Mouse (Mus musculus) liver, adult 2 months (tissue): ENCODE data around the gene Psen2. TPM values are rescaled to one million over a fixed set of nuclear protein-coding genes. Genes with fewer than 3 reads are reported as not detected.

ENCODE experiments used
- DNase-seq: peaks from one replicate; pipeline ENCODE4 v3.0.0-alpha.2; 2011; ENCODE audit warnings: low read depth, low spot score; ENCODE audit errors: extremely low read depth
- H3K27ac ChIP-seq: fragments of 200-500 bp; replicated peaks from 2 replicates; pipeline ENCODE4 v1.5.1; 2012; ENCODE audit warnings: low read depth, mild to moderate bottlenecking, control low read depth, inconsistent platforms, low read length; ENCODE audit not compliant: insufficient read depth
- H3K27me3 ChIP-seq: fragments of 200-500 bp; 2 replicates; pipeline ENCODE4 v1.6.1; 2012; ENCODE audit warnings: mild to moderate bottlenecking, moderate library complexity, low read length, inconsistent platforms; ENCODE audit not compliant: control insufficient read depth, insufficient read depth
- H3K36me3 ChIP-seq: fragments of 200-500 bp; 2 replicates; pipeline ENCODE4 v1.6.1; 2012; ENCODE audit warnings: low read length, inconsistent platforms; ENCODE audit not compliant: control insufficient read depth, insufficient read depth
- H3K4me1 ChIP-seq: fragments of 200-500 bp; 2 replicates; pipeline ENCODE4 v1.6.1; 2011; ENCODE audit warnings: low read length; ENCODE audit not compliant: control insufficient read depth, insufficient read depth
- H3K4me3 ChIP-seq: fragments of 200-500 bp; 2 replicates; pipeline ENCODE4 v1.5.1; 2011; ENCODE audit warnings: low read depth, mild to moderate bottlenecking, control low read depth, low read length, moderate library complexity; ENCODE audit not compliant: insufficient read depth
- H3K79me2 ChIP-seq: fragments of 200-500 bp; 2 replicates; pipeline ENCODE4 v1.6.1; 2012; ENCODE audit warnings: inconsistent platforms, mild to moderate bottlenecking, low read length, moderate library complexity; ENCODE audit not compliant: control insufficient read depth, insufficient read depth
- H3K9ac ChIP-seq: fragments of 200-500 bp; 2 replicates; pipeline ENCODE4 v1.6.1; 2012; ENCODE audit warnings: low read depth, mild to moderate bottlenecking, control low read depth, inconsistent platforms, low read length
- CTCF ChIP-seq: fragments of 200-500 bp; IDR thresholded peaks from 2 replicates; pipeline ENCODE4 v1.5.1; 2011; ENCODE audit warnings: low read depth, low read length, control low read depth
- POLR2A ChIP-seq: fragments of 200-500 bp; IDR thresholded peaks from 2 replicates; pipeline ENCODE4 v1.6.1; 2011; ENCODE audit warnings: low read length, control low read depth; ENCODE audit not compliant: insufficient read depth; ENCODE audit errors: extremely low read depth
- WGBS: fragments of 180-500 bp; shearing (Covaris S2); methylation state at CpG from one replicate; pipeline ENCODE4 v1.1.7; 2018; 5-methylcytosine and 5-hydroxymethylcytosine counted together
- polyA plus RNA-seq: library from polyadenylated mRNA; depleted of rRNA; stranded (reverse); fragments of >200 nt; gene quantifications from 2 replicates; pipeline ENCODE4 v1.2.3, GENCODE M21; 2012
- total RNA-seq: library from RNA; depleted of rRNA; stranded (reverse); fragments of >200 nt; gene quantifications from 2 replicates; pipeline ENCODE4 v1.2.3, GENCODE M21; 2014

The Psen2 gene
- total and polyA plus RNA-seq, 2 experiments = 256 to 711 TPM

DNA sequence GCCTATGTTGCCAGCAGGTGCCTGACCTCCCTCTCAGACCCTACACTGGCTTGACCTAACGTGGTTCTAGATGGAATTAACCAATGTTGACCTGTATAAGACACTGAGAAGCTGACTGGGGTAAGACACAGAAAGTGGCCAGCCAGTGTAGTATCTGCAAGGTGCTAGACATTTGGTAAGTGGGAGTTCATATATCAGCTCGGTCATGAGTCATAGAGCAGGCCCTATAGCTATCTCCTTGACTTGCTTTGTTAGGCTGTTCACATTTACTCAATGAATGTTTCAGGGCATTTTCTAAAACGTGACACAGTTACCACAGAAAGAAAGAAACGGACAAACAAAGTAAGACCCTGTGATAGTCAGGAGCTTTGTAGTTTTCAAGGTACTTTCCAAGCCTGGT lies 27.1 kb upstream of the Psen2 start:
- 91% methylated on average over 4 of the region's 4 CpGs for whole genome bisulfite sequencing
- DNase-seq = no peak
- Histone ChIP-seq H3K36me3 (no peaks in the 10 kb centered on the region), H3K4me1 (no peaks in the 10 kb centered on the region; the same call in none of the 2 replicates), H3K9ac (no peak overlapping the region), H3K4me3 (no peak overlapping the region), H3K27ac (no peak overlapping the region), H3K27me3 (no peaks in the 10 kb centered on the region), H3K79me2 (no peaks in the 10 kb centered on the region)
- TF ChIP-seq POLR2A (no peak), CTCF (no peak)

DNA sequence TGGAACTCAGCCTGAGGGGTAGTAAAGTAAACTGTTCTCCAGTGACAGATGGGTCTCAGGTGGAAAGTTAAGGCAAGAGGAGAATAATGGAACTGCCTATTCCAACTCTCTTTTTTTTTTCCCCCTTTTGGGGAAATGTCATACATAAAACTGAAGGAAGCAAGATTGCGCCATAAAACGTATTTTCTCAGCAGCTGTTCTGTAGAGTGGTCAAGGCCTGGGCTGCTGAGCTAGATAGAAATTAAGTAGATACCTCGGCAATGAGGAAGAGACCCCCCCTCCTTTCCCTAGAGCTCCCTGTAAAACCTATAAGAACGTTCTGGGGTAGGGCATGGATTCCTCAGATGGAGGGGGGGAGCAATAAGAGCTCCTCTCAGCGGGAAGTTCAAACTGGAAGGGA lies 26.6 kb upstream of the Psen2 start:
- TF ChIP-seq POLR2A (no peak), CTCF (no peak)
- no peak for DNase-seq
- WGBS = 75% methylated on average over 5 of the region's 5 CpGs
- Histone ChIP-seq H3K36me3 (no peaks in the 10 kb centered on the region), H3K27me3 (no peaks in the 10 kb centered on the region), H3K27ac (no peak overlapping the region), H3K9ac (no peak overlapping the region), H3K79me2 (no peaks in the 10 kb centered on the region), H3K4me3 (no peak overlapping the region), H3K4me1 (no peaks in the 10 kb centered on the region; the same call in none of the 2 replicates)

DNA sequence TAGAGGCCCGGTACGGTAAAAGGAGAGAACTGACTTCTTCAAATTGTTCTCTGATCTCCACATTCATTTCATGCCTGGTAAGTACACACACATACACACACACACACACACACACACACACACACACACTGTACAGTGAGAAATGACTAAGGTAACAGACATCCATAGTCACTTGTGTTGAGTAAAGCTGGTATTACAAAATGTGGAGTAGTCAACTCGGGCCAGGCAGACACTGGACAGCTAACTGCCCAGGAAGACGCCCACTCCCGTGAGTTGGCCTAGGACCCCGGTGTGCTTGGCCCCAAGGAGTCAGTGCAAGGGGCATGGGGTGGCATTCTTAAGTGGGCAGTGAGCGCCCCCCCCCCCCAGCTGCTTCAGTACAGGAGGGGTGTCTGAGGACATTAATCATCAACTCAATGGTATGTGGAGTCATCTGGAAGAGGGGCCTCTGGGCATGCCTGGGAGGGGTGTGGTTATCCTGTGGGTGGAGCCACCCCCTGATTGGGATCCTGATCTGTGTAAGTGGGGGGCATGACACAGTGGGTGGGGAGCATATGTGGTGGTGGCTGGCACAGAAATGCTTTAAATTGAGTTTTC lies 25.7 kb upstream of the Psen2 start:
- Histone ChIP-seq H3K27ac (no peak overlapping the region), H3K4me3 (no peak overlapping the region), H3K4me1 (no peaks in the 10 kb centered on the region; the same call in none of the 2 replicates), H3K36me3 (no peaks in the 10 kb centered on the region), H3K27me3 (no peaks in the 10 kb centered on the region), H3K79me2 (no peaks in the 10 kb centered on the region), H3K9ac (no peak overlapping the region)
- no peak for DNase-seq
- WGBS = 91% methylated on average over 7 of the region's 7 CpGs
- TF ChIP-seq CTCF = no peak
- no peak for TF ChIP-seq POLR2A

DNA sequence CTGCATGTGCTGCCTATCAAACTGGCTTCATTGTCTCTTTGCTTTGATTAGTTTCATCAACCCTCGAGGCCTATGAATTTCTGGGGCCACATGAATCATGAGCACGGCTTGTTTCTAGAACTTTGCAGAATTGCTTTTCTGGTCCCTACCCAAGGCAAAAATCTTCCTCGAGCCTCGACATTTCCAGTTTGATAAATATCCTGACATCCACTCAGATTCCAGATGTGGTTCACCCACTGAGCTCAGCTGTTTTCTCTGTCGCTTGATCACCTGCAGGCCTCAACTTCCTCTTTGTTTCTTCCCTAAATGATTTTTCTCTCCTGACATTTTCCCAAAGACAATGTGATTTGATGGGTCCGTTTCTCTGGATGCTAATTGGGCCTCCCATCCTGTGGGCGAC lies 25.0 kb upstream of the Psen2 start:
- Histone ChIP-seq H3K79me2 (no peaks in the 10 kb centered on the region), H3K9ac (no peak overlapping the region), H3K27ac (no peak overlapping the region), H3K36me3 (no peaks in the 10 kb centered on the region), H3K27me3 (no peaks in the 10 kb centered on the region), H3K4me1 (no peaks in the 10 kb centered on the region; the same call in none of the 2 replicates), H3K4me3 (no peak overlapping the region)
- DNase-seq = no peak
- 91% methylated on average over 7 of the region's 7 CpGs for WGBS
- TF ChIP-seq CTCF (no peak), POLR2A (no peak)

DNA sequence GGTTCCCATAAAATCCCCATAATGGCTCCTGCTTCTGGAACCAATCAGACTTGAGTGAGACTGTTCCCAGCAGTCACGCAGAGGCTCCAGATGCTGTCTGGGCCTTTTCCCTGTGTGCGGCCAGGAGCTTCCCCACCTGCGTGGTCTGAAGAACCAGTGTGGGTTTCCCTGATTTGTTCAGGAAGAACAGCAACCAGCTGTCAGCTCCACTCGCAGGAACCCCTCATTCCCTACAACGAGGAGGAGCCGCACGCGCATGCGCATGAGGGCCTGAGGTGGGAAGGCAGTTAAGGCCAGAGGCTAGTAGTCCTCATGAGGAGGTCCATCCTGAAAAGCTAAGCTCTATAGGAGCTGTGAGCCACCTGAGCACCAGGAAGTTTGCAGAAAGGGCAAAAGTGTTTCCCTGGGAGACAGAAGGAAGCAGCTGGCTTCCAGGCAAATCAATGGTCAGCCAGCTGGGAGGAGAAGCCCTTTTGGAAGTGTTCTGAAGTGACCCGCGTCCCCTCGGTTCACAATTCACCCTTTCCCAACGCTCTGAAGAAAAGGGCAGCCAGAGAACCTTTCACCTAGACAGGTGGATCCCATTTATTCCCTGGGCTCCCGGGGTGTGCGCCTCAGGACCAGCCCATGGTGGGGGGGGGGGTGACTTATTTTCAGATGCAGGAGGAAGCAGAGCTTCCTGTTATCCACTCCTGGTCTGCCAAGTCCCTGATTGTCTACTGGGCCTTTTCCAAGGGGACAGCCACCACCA lies 23.0 kb upstream of the Psen2 start:
- Histone ChIP-seq H3K27me3 (no peaks in the 10 kb centered on the region), H3K9ac (no peak overlapping the region), H3K79me2 (no peaks in the 10 kb centered on the region), H3K27ac (peak overlapping the region; percentile 60), H3K4me3 (no peak overlapping the region), H3K4me1 (no peaks in the 10 kb centered on the region; the same call in none of the 2 replicates), H3K36me3 (no peaks in the 10 kb centered on the region)
- WGBS = 71% methylated on average over 15 of the region's 15 CpGs
- DNase-seq = peak; percentile 60
- TF ChIP-seq CTCF = no peak
- no peak for TF ChIP-seq POLR2A
